Mouse (Mus musculus): Measurements from ENCODE around the gene Slc5a6.

The Slc5a6 gene

GRCm38 (mm10) chr5:31048763-31049641, at the start of gene Slc5a6:
Slc5a6 (minus strand) TSS chr5:31048924.
- DNase-seq (ENCODE audit: low spot score), result peak; percentile 14

GRCm38 (mm10) chr5:31095711-31096480, 47.2 kb upstream of the Slc5a6 start:
- no peak for DNase-seq (ENCODE audit: low spot score)

DNA sequence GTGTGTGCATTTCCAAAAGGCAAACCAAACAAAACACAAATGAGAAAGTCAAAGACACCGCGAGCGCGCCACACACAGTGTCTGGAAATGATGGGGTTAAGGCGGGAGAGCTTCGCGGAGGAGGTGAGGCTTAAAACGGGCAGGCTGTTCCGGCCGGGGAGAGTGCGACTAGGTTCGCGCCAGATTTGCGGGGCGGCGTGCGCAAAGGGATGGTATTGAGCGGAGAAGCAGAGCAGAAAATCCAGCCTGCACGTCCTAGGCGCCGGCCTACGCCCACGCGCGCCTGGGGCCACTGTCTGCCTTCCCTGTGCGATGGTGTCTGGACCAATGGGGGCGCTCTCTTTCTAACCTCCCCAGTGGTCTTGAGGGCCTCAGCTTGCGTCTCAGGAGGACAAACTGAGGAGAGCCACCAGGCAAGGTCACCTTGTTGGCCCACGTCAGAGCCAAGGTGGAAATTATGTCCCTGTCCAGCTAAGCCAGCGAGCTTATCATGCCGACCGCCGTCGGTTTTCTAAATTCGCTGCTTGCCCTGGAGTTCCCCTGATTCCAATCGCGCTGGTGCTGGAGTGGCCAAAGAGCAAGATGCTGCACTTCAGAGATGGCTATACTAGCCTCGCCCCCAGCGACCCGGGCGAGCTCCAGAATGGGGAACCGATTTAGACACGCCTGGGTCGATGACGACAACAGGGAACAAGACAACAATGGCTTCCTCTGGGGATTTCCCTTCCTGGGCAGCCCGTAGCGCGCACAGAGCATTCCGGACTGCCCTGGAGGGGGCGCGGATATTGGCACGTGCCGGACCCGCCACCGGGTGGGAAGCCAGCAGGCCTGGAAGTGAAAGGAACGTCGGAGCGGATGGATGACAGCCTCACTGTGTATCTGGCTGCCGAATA, 46.3 kb upstream of the Slc5a6 start:
- no peak for DNase-seq (ENCODE audit: low spot score)

- DNase-seq (ENCODE audit: low spot score), result no peak
These were observed 45.5 kb upstream of the Slc5a6 start for GRCm38 (mm10) chr5:31094100-31094798.

DNA sequence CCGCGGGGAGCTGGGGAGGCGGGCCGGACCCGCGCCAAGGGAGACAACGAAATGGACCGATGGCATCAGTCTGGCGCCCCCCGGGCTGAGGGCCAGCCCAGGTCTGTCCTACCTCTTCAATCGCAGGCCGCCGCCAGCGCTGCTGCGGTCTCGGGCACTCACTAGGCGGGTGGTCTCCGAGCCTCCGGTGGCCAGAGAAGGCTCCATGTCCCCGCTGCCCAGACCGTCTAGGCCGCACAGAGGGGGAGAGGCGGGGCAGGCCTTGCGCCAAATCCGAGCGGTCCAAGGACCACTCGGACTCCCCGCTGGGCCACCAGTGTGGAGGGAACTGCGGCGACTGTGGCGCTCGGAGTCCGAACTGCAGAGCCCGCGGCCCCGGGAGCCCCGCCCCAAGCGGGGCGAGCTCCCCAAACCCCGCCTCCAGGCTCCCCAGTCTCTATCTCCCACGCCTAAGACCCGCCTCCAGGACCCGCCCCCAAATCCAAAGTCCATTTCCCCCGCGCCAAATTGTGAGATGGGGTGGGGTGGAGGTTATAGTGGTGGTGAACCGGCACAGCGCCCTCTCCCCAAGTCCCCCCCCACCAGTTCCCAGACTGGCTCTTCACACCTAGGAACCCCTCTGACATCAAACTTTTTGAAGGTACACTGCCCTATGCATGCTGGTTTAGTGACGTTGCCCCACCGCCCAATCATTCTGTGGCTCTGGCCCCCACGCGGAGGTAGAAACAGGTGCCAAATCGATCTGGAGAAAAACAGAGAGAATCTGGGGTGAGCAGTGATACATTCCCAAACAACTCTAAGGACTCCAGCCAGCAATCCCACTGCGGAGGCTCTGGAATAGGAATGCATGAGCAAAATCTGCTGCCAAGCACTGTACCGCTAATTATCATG, 44.7 kb upstream of the Slc5a6 start:
- no peak for DNase-seq (ENCODE audit: low spot score)

GRCm38 (mm10) chr5:31092231-31092975, 43.7 kb upstream of the Slc5a6 start:
- no peak for DNase-seq (ENCODE audit: low spot score)

DNA sequence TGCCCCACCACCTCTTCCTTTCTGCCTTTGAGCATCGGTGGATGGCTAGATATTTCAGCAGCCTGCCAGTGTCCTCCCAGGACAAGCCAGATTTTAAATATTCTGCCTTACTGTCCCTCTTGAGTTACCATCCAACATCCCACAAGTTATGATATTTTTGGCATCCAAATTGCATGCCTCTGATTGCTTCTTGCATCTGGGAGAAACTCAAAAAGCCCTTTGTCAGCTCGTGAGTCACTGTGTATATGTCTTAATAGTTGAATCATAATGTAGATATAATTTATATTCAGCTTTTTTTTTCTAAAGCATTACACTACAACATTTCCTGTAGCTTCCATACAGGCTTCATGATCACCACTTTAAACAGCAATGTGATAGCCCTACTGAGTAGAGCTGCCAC, 38.4 kb upstream of the Slc5a6 start:
- no peak for DNase-seq (ENCODE audit: low spot score)

GRCm38 (mm10) chr5:31086606-31087005, 37.9 kb upstream of the Slc5a6 start:
- DNase-seq (ENCODE audit: low spot score), result no peak

DNA sequence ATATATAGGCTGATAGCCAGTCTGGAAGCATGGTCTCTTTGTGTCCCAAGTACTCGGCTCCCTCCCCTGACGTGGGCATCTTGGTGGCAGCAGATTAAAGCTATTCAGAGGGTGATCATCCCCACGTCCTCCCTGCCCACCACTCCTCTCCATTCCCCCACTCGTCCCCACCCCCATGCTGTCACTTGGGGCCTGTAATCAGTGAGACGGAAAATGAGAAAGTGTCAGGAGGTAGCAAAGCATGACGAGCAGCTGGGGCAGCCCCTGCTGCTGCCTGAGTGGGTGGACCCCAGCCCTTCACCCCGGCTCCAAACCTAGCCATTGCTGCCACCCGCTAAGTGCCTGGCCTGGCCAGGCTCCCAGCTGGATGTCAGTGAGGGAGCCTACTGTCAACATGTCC, 35.2 kb upstream of the Slc5a6 start:
- no peak for DNase-seq (ENCODE audit: low spot score)

DNA sequence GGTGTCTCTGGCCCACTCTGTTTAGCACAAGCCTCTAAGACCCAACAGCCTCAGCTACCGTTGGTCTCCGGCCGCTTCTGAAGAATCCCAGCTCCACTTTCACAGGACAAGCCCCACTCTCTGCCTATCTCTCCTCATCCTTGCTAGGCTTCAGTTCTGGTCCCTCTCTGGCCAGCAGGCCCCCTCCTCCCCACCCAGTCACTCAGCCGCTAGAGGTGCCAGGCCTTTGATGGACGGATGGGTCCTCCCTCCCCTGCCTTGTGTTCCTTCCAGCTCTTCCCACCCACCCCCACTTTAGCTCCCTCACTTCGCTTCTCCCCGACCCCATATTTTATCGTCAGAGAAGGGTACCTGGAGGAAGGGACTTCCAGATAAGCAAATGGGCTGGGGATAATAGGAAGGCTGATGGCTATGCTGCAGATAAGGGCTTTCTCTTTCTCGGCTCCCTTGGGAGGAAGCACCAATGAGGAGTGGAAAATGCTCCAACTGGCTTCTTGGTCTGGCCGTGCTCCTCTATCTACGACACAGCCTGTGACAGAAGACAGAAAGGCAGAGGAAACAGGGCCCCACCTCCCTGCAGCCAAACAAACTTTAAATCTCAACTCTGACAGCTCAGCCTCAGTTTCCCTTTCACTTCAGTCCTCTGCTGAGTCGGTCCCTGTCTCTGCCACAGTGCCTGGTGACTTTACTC, 34.4 kb upstream of the Slc5a6 start:
- no peak for DNase-seq (ENCODE audit: low spot score)

DNA sequence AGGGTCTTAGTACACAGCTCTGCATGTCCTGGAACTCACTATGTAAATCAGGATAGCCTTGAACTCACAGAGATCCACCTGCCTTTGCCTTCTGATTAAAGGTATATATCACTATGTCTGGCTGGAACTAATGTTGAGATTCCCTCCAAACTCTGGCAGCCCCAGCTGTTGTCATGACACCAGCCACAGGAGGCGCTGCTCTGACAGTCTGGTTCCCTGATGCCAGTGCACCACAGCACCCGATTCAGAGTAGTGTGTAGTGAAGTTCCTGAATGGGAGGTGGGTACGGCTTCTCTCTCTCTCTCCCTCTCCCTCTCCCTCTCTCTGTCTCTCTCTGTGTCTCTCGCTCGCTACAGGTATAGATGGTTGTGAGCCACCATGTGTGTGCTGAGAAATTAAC, 33.6 kb upstream of the Slc5a6 start:
- DNase-seq (ENCODE audit: low spot score), result no peak

GRCm38 (mm10) chr5:31081386-31081785, 32.7 kb upstream of the Slc5a6 start:
- DNase-seq (ENCODE audit: low spot score), result no peak

- DNase-seq (ENCODE audit: low spot score), result no peak
These were observed 32.1 kb upstream of the Slc5a6 start for GRCm38 (mm10) chr5:31080795-31081164.

- peak; percentile 25 for DNase-seq (ENCODE audit: low spot score)
These were observed 31.5 kb upstream of the Slc5a6 start for GRCm38 (mm10) chr5:31080059-31080794.

DNA sequence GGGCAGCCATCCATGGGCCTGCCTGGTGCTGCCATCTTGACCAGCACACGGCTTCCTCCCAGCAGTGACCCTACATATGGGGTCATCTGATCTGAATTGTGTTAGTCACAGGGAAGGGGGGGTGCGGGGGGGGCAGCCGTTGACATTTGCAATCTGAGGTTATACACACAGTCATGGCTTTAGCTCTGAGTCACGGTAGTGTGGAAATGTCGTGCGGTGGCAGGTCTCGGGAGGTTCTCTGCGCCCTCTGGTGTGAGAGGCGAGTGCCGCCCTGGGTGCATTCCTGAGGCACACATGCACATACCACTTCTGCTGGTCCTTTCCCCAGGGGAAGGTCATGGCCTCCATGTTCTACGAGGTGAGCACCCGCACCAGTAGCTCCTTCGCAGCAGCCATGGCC, 27.6 kb upstream of the Slc5a6 start:
- DNase-seq (ENCODE audit: low spot score), result no peak

DNA sequence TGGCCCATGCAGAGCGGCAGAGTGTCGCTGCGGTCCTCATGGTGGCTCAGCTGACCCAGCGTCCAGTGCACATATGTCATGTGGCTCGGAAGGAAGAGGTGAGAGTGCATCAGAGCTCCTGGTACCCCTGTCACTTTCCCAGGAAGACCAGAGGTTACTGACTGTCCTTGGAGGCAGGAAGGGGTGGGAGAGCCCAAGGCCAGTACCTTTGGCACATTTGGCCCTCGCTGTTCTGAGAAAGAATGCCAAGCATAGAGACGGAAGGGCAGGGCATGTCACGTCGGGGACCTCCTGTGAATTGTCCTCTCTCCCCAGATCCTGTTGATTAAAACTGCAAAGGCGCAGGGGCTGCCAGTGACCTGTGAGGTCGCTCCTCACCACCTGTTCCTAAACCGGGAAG, 24.5 kb upstream of the Slc5a6 start:
- no peak for DNase-seq (ENCODE audit: low spot score)

DNA sequence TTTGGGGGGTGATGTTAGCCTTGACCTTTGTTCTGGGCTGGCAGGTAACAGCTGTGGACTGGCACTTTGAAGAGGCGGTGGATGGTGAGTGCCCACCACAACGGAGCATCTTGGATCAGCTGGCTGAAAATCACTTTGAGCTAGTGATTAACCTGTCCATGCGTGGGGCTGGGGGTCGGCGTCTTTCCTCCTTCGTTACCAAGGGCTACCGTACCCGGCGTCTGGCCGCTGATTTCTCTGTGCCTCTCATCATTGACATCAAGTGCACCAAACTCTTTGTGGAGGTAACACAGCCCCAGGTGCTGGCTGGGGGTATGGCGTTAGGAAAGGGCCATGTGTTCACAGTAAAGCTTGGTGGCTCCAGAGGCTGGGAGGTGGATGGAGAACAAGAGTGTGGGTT, 23.1 kb upstream of the Slc5a6 start:
- no peak for DNase-seq (ENCODE audit: low spot score)

GRCm38 (mm10) chr5:31071059-31071458, 22.3 kb upstream of the Slc5a6 start:
- DNase-seq (ENCODE audit: low spot score), result no peak

GRCm38 (mm10) chr5:31069810-31070209, 21.1 kb upstream of the Slc5a6 start:
- no peak for DNase-seq (ENCODE audit: low spot score)
